Mouse (Mus musculus): Measurements from ENCODE around the gene Lin7c. TPM values are rescaled to one million over a fixed set of nuclear protein-coding genes. Genes with fewer than 3 reads are reported as not detected.
A peak's percentile ranks its signal among the peaks of the same experiment; 100 is the strongest.
"Not testable (repeated sequence)": the region's sequence is repeated elsewhere in the genome, so short reads cannot be mapped to it uniquely, and the experiment has no call there.

Gene Lin7c
- polyA plus RNA-seq (2015; fragmentation: Nextera tagmentation; extraction: Ambion mirVana), result 256 and 261 TPM in 2 replicates

DNA sequence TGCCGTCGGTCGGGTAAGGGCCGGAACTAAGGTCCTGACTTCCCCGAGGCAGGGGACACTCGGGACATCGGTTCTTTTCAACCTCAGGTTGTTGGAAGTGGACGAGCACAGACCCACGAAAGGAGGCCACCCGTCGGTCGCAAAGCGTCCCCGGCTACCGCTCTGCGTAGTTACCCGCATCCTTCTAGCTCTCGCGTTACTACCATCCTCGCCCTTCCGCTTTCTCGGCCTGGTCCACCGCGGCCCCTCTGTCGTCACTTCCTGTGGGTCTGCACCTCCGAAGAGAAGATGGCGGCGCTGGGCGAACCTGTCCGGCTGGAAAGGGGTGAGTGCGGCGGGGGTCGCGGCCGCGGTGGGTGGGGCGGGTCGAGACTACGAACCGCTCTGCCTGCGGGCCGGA, at the start of gene Lin7c:
TSS of gene Lin7c (plus strand) at position 257 of the 400 bp plus-strand sequence.
- peaks cover 8% of the 10 kb centered on the region for H3K36me3 ChIP-seq (ENCODE audit: control insufficient read depth, insufficient read depth, low read length)
- H3K9ac ChIP-seq (ENCODE audit: low read depth, low read length), result peak within 1 kb of the TSS; percentile 96
- WGBS, result 2% methylated on average over 36 of the region's 42 CpGs
- no peaks in the 10 kb centered on the region; the same call in 1 of the 2 replicates for H3K27me3 ChIP-seq (ENCODE audit: control insufficient read depth, insufficient read depth, low read depth, low read length)
- peak within 1 kb of the TSS; percentile 92 for H3K4me2 ChIP-seq (ENCODE audit: low read length)
- H3K4me1 ChIP-seq (ENCODE audit: control insufficient read depth, insufficient read depth, low read length), result peaks cover 16% of the 10 kb centered on the region
- peak within 1 kb of the TSS; percentile 92 for H3K27ac ChIP-seq (ENCODE audit: low read length)
- no peaks in the 10 kb centered on the region for H3K9me3 ChIP-seq (replicated peaks; ENCODE audit: control insufficient read depth, low read length, poor library complexity, severe bottlenecking)
- H3K4me3 ChIP-seq (ENCODE audit: low read depth, low read length), result peak within 1 kb of the TSS; percentile 81
- peak; percentile 100 for ATAC-seq

DNA sequence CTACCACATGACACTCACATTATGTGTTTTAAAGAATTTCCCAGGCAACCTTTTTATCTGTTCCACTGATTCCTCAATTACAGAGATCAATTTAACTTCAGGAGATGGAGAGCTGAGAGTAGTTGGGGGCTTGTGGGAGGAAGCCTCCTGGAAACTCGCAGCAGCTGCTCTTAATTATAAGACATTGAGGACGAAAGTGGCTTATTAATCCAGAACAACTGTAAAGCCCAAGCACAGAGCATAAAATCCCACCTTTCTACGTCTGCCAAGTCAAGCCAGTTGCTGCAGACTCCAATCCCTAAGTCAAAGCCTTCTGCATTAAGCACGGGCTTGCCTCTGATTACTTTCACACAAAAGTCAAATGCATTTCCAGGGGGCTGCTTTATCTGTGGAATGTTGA, 44.3 kb upstream of the Lin7c start:
- Histone ChIP-seq H3K9ac (ENCODE audit: low read depth, low read length) (no peak overlapping the region), H3K4me3 (ENCODE audit: low read depth, low read length) (no peak overlapping the region), H3K4me1 (ENCODE audit: control insufficient read depth, insufficient read depth, low read length) (peaks cover 6% of the 10 kb centered on the region; the same call in 1 of the 2 replicates), H3K4me2 (ENCODE audit: low read length) (no peak overlapping the region), H3K27me3 (ENCODE audit: control insufficient read depth, insufficient read depth, low read depth, low read length) (no peaks in the 10 kb centered on the region), H3K27ac (ENCODE audit: low read length) (no peak overlapping the region), H3K9me3 (replicated peaks; ENCODE audit: control insufficient read depth, low read length, poor library complexity, severe bottlenecking) (no peaks in the 10 kb centered on the region), H3K36me3 (ENCODE audit: control insufficient read depth, insufficient read depth, low read length) (no peaks in the 10 kb centered on the region)
- ATAC-seq, result no peak
- 43% methylated on average over 4 of the region's 4 CpGs for WGBS

DNA sequence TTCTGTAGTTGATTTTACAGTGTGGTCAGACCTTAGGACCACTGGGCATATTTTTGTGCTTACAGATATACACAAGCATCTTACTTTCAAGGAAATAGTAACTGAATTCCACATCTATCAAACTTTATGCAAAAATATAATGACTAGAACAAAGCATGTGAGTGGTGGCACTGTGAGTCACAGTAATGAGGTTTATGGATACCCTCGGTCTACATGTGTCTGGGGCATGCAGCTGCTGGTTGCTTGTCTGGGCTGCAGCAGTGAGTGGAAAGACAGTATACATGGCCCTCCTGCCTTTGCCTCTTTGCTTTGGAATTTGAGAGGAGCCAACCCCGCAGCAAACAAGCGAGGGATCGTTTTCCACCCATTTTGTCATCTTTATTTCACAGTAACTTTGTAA, 42.3 kb upstream of the Lin7c start:
- no peak for ATAC-seq
- no peaks in the 10 kb centered on the region for H3K27me3 ChIP-seq (ENCODE audit: control insufficient read depth, insufficient read depth, low read depth, low read length)
- no peaks in the 10 kb centered on the region for H3K36me3 ChIP-seq (ENCODE audit: control insufficient read depth, insufficient read depth, low read length)
- 27% methylated on average over 4 of the region's 4 CpGs for WGBS
- 0 out of 2 replicates have a peak overlapping the region, but pooled peaks have one; percentile 13 for H3K4me2 ChIP-seq (ENCODE audit: low read length)
- no peak overlapping the region for H3K4me3 ChIP-seq (ENCODE audit: low read depth, low read length)
- H3K9me3 ChIP-seq (replicated peaks; ENCODE audit: control insufficient read depth, low read length, poor library complexity, severe bottlenecking), result no peaks in the 10 kb centered on the region
- peaks cover 6% of the 10 kb centered on the region; the same call in 1 of the 2 replicates for H3K4me1 ChIP-seq (ENCODE audit: control insufficient read depth, insufficient read depth, low read length)
- H3K9ac ChIP-seq (ENCODE audit: low read depth, low read length), result no peak overlapping the region
- no peak overlapping the region for H3K27ac ChIP-seq (ENCODE audit: low read length)

DNA sequence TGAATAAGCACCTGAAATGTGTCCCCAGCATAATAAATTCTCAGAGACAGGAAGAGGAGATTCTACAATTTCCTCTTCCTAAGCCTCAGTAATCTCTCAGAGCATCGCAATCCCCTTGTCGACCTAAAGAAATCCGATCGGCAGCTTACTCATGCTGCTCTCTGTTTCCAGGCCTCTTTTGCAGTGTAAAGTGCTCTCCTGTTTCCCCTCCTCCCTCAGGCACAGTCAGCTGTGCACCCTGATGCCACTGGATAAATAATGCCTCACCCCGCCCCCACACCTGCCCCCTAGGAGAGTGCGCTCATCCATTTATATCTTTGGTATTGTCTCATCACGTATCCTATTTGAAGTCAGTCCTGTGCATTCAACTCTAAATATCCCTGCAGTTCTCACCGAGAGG, 41.9 kb upstream of the Lin7c start:
- ATAC-seq, result peak; percentile 75
- Histone ChIP-seq H3K9ac (ENCODE audit: low read depth, low read length) (peak overlapping the region; percentile 43; the same call in 1 of the 2 replicates), H3K4me1 (ENCODE audit: control insufficient read depth, insufficient read depth, low read length) (peaks cover 6% of the 10 kb centered on the region; the same call in 1 of the 2 replicates), H3K27ac (ENCODE audit: low read length) (no peak overlapping the region), H3K36me3 (ENCODE audit: control insufficient read depth, insufficient read depth, low read length) (no peaks in the 10 kb centered on the region), H3K27me3 (ENCODE audit: control insufficient read depth, insufficient read depth, low read depth, low read length) (no peaks in the 10 kb centered on the region), H3K4me2 (ENCODE audit: low read length) (0 out of 2 replicates have a peak overlapping the region, but pooled peaks have one; percentile 13), H3K4me3 (ENCODE audit: low read depth, low read length) (no peak overlapping the region), H3K9me3 (replicated peaks; ENCODE audit: control insufficient read depth, low read length, poor library complexity, severe bottlenecking) (no peaks in the 10 kb centered on the region)
- 7% methylated on average over 8 of the region's 8 CpGs for WGBS

DNA sequence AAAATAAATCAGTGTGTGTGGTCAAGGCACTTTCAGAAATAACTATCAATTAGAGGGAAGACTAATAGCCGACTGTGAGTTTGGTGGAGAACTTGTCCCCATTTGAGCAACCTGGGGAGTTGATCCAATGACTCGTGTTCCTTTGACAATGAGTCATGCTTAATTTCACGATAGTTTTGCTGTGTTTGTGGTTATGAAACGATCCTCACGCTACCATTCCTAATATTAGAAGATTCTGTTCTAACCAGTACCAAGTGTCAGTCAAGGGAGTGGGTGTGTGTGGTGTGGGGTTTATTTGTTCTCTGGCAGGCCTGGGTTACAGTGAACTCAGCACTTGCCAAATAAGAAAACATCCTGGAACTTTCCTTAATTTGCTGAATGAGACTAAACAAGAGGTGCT, 35.1 kb upstream of the Lin7c start:
- no peak overlapping the region for H3K4me2 ChIP-seq (ENCODE audit: low read length)
- H3K9me3 ChIP-seq (replicated peaks; ENCODE audit: control insufficient read depth, low read length, poor library complexity, severe bottlenecking), result no peaks in the 10 kb centered on the region
- H3K9ac ChIP-seq (ENCODE audit: low read depth, low read length), result no peak overlapping the region
- H3K36me3 ChIP-seq (ENCODE audit: control insufficient read depth, insufficient read depth, low read length), result no peaks in the 10 kb centered on the region
- no peak overlapping the region for H3K27ac ChIP-seq (ENCODE audit: low read length)
- ATAC-seq, result no peak
- 90% methylated on average over 5 of the region's 5 CpGs for WGBS
- no peaks in the 10 kb centered on the region for H3K27me3 ChIP-seq (ENCODE audit: control insufficient read depth, insufficient read depth, low read depth, low read length)
- no peaks in the 10 kb centered on the region for H3K4me1 ChIP-seq (ENCODE audit: control insufficient read depth, insufficient read depth, low read length)
- H3K4me3 ChIP-seq (ENCODE audit: low read depth, low read length), result no peak overlapping the region

DNA sequence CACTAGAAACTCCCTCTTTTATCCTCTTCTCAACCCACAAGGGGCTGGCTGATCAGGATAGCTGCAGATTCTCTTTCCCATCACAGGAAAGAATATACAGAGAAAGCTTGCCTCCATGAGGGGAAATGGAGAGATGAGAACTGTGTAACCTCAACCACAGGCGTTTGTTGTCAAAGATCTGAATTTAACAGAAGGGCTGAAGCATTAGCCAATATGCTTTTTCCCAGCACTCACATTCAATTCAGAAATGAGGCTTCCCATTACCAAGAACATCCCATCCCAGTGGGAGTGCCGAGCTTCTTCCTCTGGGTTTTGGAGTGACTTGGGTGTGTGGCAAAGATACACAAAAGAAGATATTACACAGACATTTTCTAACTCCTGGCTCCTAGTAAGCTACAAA, 31.0 kb upstream of the Lin7c start:
- no peaks in the 10 kb centered on the region for H3K27me3 ChIP-seq (ENCODE audit: control insufficient read depth, insufficient read depth, low read depth, low read length)
- H3K36me3 ChIP-seq (ENCODE audit: control insufficient read depth, insufficient read depth, low read length), result no peaks in the 10 kb centered on the region
- H3K4me3 ChIP-seq (ENCODE audit: low read depth, low read length), result no peak overlapping the region
- H3K4me1 ChIP-seq (ENCODE audit: control insufficient read depth, insufficient read depth, low read length), result no peaks in the 10 kb centered on the region
- no peak overlapping the region for H3K4me2 ChIP-seq (ENCODE audit: low read length)
- no peak for ATAC-seq
- no peak overlapping the region for H3K9ac ChIP-seq (ENCODE audit: low read depth, low read length)
- no peak overlapping the region for H3K27ac ChIP-seq (ENCODE audit: low read length)
- 74% methylated on average over 2 of the region's 2 CpGs for WGBS
- no peaks in the 10 kb centered on the region for H3K9me3 ChIP-seq (replicated peaks; ENCODE audit: control insufficient read depth, low read length, poor library complexity, severe bottlenecking)

DNA sequence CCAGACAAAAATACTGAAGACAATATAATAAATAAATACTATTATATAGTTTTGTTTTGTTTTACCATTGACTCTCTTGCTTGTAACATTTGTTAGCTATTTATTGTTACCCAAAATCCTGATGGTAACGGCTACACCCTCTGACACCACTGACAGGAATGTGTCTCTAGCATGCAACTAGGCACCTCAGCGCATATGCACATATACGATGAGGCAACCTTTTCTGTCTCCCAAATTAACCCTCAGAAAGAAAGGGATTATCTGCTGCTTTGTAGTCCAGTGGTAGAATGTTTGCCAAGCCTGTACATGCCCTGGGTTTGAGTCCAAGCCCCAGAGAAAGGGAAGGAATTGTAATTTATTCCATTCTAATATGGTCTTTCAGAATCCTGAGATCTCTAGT, 29.8 kb upstream of the Lin7c start:
- Histone ChIP-seq H3K4me2 (ENCODE audit: low read length) (no peak overlapping the region), H3K36me3 (ENCODE audit: control insufficient read depth, insufficient read depth, low read length) (no peaks in the 10 kb centered on the region), H3K27me3 (ENCODE audit: control insufficient read depth, insufficient read depth, low read depth, low read length) (no peaks in the 10 kb centered on the region), H3K9me3 (replicated peaks; ENCODE audit: control insufficient read depth, low read length, poor library complexity, severe bottlenecking) (no peaks in the 10 kb centered on the region), H3K27ac (ENCODE audit: low read length) (no peak overlapping the region), H3K9ac (ENCODE audit: low read depth, low read length) (no peak overlapping the region), H3K4me1 (ENCODE audit: control insufficient read depth, insufficient read depth, low read length) (no peaks in the 10 kb centered on the region), H3K4me3 (ENCODE audit: low read depth, low read length) (no peak overlapping the region)
- WGBS, result 84% methylated on average over 3 of the region's 3 CpGs
- ATAC-seq, result no peak

DNA sequence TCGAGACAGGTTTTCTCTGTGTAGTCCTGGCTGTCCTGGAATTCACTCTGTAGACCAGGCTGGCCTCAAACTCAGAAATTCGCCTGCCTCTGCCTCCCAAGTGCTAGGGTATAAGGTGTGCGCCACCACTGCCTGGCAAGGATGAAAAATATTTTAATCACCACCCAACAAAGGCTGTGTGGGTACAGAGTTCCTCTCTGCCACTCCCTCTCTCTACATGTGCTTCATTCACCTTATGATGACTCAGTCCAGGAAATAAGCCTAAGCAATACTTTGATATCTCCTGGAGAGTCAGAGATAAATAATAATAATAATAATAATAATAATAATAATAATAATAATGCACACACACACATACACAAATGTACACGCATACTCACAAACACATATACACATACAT, 11.2 kb upstream of the Lin7c start:
- not testable (repeated sequence) for H3K4me2 ChIP-seq (ENCODE audit: low read length); H3K36me3 ChIP-seq (ENCODE audit: control insufficient read depth, insufficient read depth, low read length); H3K4me1 ChIP-seq (ENCODE audit: control insufficient read depth, insufficient read depth, low read length); H3K27me3 ChIP-seq (ENCODE audit: control insufficient read depth, insufficient read depth, low read depth, low read length); H3K27ac ChIP-seq (ENCODE audit: low read length); H3K4me3 ChIP-seq (ENCODE audit: low read depth, low read length); H3K9me3 ChIP-seq (replicated peaks; ENCODE audit: control insufficient read depth, low read length, poor library complexity, severe bottlenecking); H3K9ac ChIP-seq (ENCODE audit: low read depth, low read length); ATAC-seq
- 86% methylated on average over 4 of the region's 4 CpGs for WGBS

DNA sequence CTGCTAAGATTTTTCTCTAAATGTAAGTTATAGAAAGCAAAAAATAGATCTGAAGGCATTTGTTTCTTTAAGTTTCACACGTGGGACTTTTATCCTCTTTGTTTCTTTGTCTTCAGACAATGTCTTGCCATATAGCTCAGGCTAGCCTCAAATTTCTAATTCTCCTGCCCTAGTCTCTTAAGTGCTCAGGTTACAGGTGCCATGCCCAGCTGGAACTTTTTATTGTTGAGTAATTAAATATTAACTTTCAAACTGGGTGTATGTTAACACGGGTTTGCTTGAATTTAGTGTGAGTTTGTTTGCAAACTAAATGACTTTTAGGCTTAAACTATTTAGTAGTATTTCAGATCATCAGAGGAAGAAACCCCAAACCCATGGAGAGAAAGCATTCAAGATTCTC, 9.5 kb upstream of the Lin7c start:
- Histone ChIP-seq H3K4me1 (ENCODE audit: control insufficient read depth, insufficient read depth, low read length) (no peaks in the 10 kb centered on the region), H3K27ac (ENCODE audit: low read length) (no peak overlapping the region), H3K9ac (ENCODE audit: low read depth, low read length) (no peak overlapping the region), H3K27me3 (ENCODE audit: control insufficient read depth, insufficient read depth, low read depth, low read length) (no peaks in the 10 kb centered on the region), H3K9me3 (replicated peaks; ENCODE audit: control insufficient read depth, low read length, poor library complexity, severe bottlenecking) (no peaks in the 10 kb centered on the region), H3K4me2 (ENCODE audit: low read length) (no peak overlapping the region), H3K36me3 (ENCODE audit: control insufficient read depth, insufficient read depth, low read length) (no peaks in the 10 kb centered on the region), H3K4me3 (ENCODE audit: low read depth, low read length) (no peak overlapping the region)
- ATAC-seq, result no peak
- 60% methylated on average over 2 of the region's 2 CpGs for WGBS

All from midbrain, embryonic 16.5 days (tissue).